Mouse (Mus musculus) liver, adult 2 months (tissue): ENCODE measurements at regions not wholly inside any gene's neighbourhood (a gene's known extent, or its start where the extent isn't known, plus 50 kb on each side); places are given as distances from the start of the nearest gene placed in this dataset.

Experiments used
- DNase-seq: peaks from one replicate; pipeline ENCODE4 v3.0.0-alpha.2; 2011; ENCODE audit warnings: low read depth, low spot score; ENCODE audit errors: extremely low read depth
- H3K27ac ChIP-seq: fragments of 200-500 bp; replicated peaks from 2 replicates; pipeline ENCODE4 v1.5.1; 2012; ENCODE audit warnings: low read depth, mild to moderate bottlenecking, control low read depth, inconsistent platforms, low read length; ENCODE audit not compliant: insufficient read depth
- H3K27me3 ChIP-seq: fragments of 200-500 bp; 2 replicates; pipeline ENCODE4 v1.6.1; 2012; ENCODE audit warnings: mild to moderate bottlenecking, moderate library complexity, low read length, inconsistent platforms; ENCODE audit not compliant: control insufficient read depth, insufficient read depth
- H3K36me3 ChIP-seq: fragments of 200-500 bp; 2 replicates; pipeline ENCODE4 v1.6.1; 2012; ENCODE audit warnings: low read length, inconsistent platforms; ENCODE audit not compliant: control insufficient read depth, insufficient read depth
- H3K4me1 ChIP-seq: fragments of 200-500 bp; 2 replicates; pipeline ENCODE4 v1.6.1; 2011; ENCODE audit warnings: low read length; ENCODE audit not compliant: control insufficient read depth, insufficient read depth
- H3K4me3 ChIP-seq: fragments of 200-500 bp; 2 replicates; pipeline ENCODE4 v1.5.1; 2011; ENCODE audit warnings: low read depth, mild to moderate bottlenecking, control low read depth, low read length, moderate library complexity; ENCODE audit not compliant: insufficient read depth
- H3K79me2 ChIP-seq: fragments of 200-500 bp; 2 replicates; pipeline ENCODE4 v1.6.1; 2012; ENCODE audit warnings: inconsistent platforms, mild to moderate bottlenecking, low read length, moderate library complexity; ENCODE audit not compliant: control insufficient read depth, insufficient read depth
- H3K9ac ChIP-seq: fragments of 200-500 bp; 2 replicates; pipeline ENCODE4 v1.6.1; 2012; ENCODE audit warnings: low read depth, mild to moderate bottlenecking, control low read depth, inconsistent platforms, low read length
- CTCF ChIP-seq: fragments of 200-500 bp; IDR thresholded peaks from 2 replicates; pipeline ENCODE4 v1.5.1; 2011; ENCODE audit warnings: low read depth, low read length, control low read depth
- POLR2A ChIP-seq: fragments of 200-500 bp; IDR thresholded peaks from 2 replicates; pipeline ENCODE4 v1.6.1; 2011; ENCODE audit warnings: low read length, control low read depth; ENCODE audit not compliant: insufficient read depth; ENCODE audit errors: extremely low read depth
- WGBS: fragments of 180-500 bp; shearing (Covaris S2); methylation state at CpG from one replicate; pipeline ENCODE4 v1.1.7; 2018; 5-methylcytosine and 5-hydroxymethylcytosine counted together

- TF ChIP-seq CTCF (no peak), POLR2A (no peak)
- H3K79me2 ChIP-seq, result no peaks in the 10 kb centered on the region
- no peak for DNase-seq
- H3K36me3 ChIP-seq, result no peaks in the 10 kb centered on the region
- no peaks in the 10 kb centered on the region for H3K4me1 ChIP-seq
- H3K9ac ChIP-seq, result no peak overlapping the region
- no peak overlapping the region for H3K4me3 ChIP-seq
- WGBS, result 90% methylated on average over 6 of the region's 6 CpGs
- H3K27me3 ChIP-seq, result no peaks in the 10 kb centered on the region
- H3K27ac ChIP-seq, result no peak overlapping the region
Measured at GRCm38 (mm10) chr3:148237555-148237954, 752.8 kb downstream of the Adgrl2 start.

- Histone ChIP-seq H3K9ac (no peak overlapping the region), H3K27me3 (no peaks in the 10 kb centered on the region), H3K36me3 (no peaks in the 10 kb centered on the region), H3K27ac (no peak overlapping the region), H3K79me2 (no peaks in the 10 kb centered on the region), H3K4me3 (no peak overlapping the region), H3K4me1 (no peaks in the 10 kb centered on the region)
- TF ChIP-seq CTCF (no peak), POLR2A (no peak)
- WGBS, result 84% methylated on average over 2 of the region's 2 CpGs
- DNase-seq, result no peak
Measured at GRCm38 (mm10) chr3:148233616-148234015, 756.7 kb downstream of the Adgrl2 start.

- Histone ChIP-seq H3K9ac (no peak overlapping the region), H3K4me1 (peaks cover 2% of the 10 kb centered on the region; the same call in 1 of the 2 replicates), H3K4me3 (no peak overlapping the region), H3K79me2 (no peaks in the 10 kb centered on the region), H3K27me3 (no peaks in the 10 kb centered on the region), H3K27ac (no peak overlapping the region), H3K36me3 (no peaks in the 10 kb centered on the region)
- TF ChIP-seq POLR2A (no peak), CTCF (no peak)
- no peak for DNase-seq
- WGBS, result 77% methylated on average over 3 of the region's 3 CpGs
Measured at GRCm38 (mm10) chr3:148229192-148229591, 761.2 kb downstream of the Adgrl2 start.

- no peak for TF ChIP-seq CTCF
- TF ChIP-seq POLR2A, result no peak
- Histone ChIP-seq H3K27ac (no peak overlapping the region), H3K36me3 (no peaks in the 10 kb centered on the region), H3K79me2 (no peaks in the 10 kb centered on the region), H3K27me3 (no peaks in the 10 kb centered on the region), H3K9ac (no peak overlapping the region), H3K4me3 (no peak overlapping the region), H3K4me1 (peaks cover 2% of the 10 kb centered on the region; the same call in 1 of the 2 replicates)
- no peak for DNase-seq
- 66% methylated on average over 9 of the region's 9 CpGs for WGBS
Measured at GRCm38 (mm10) chr3:148228002-148228707, 762.2 kb downstream of the Adgrl2 start.

GRCm38 (mm10) chr3:148220826-148221225 lies 769.5 kb downstream of the Adgrl2 start:
- DNase-seq, result no peak
- H3K36me3 ChIP-seq, result no peaks in the 10 kb centered on the region
- H3K4me3 ChIP-seq, result no peak overlapping the region
- peaks cover 2% of the 10 kb centered on the region; the same call in 1 of the 2 replicates for H3K4me1 ChIP-seq
- H3K27me3 ChIP-seq, result no peaks in the 10 kb centered on the region
- H3K79me2 ChIP-seq, result no peaks in the 10 kb centered on the region
- no peak for TF ChIP-seq POLR2A
- no peak for TF ChIP-seq CTCF
- no peak overlapping the region for H3K9ac ChIP-seq
- H3K27ac ChIP-seq, result no peak overlapping the region
- 89% methylated on average over 5 of the region's 5 CpGs for WGBS

GRCm38 (mm10) chr3:148220024-148220590 lies 770.2 kb downstream of the Adgrl2 start:
- H3K79me2 ChIP-seq, result no peaks in the 10 kb centered on the region
- no peak overlapping the region for H3K4me3 ChIP-seq
- no peak overlapping the region for H3K27ac ChIP-seq
- 77% methylated on average over 10 of the region's 10 CpGs for WGBS
- TF ChIP-seq POLR2A, result no peak
- TF ChIP-seq CTCF, result no peak
- peaks cover 2% of the 10 kb centered on the region; the same call in 1 of the 2 replicates for H3K4me1 ChIP-seq
- H3K36me3 ChIP-seq, result no peaks in the 10 kb centered on the region
- no peaks in the 10 kb centered on the region for H3K27me3 ChIP-seq
- no peak for DNase-seq
- no peak overlapping the region for H3K9ac ChIP-seq
